Mouse (Mus musculus): ENCODE results near the gene Taf4. TPM values are rescaled to one million over a fixed set of nuclear protein-coding genes. Genes with fewer than 3 reads are reported as not detected.

Gene Taf4
- polyA plus RNA-seq, 1 experiment from 2014 or later: 5.2 TPM

DNA sequence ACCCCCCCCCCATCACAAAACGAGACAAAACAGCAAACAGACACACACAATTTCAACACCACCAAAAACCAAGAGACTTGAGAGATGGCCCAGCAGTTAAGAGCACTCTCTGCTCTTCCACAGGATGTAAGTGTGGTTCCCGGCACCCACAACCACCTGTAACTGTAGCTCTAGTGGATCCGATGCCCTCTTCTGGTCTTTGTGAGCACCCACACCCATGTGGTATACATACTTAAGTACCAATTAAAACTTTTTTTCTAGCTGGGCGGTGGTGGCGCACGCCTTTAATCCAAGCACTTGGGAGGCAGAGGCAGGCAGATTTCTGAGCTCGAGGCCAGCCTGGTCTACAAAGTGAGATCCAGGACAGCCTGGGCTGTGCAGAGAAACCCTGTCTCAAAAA lies 34.2 kb upstream of the Taf4 start:
- Histone ChIP-seq H3K27ac (no peak overlapping the region), H3K4me1 (no peaks in the 10 kb centered on the region), H3K4me3 (no peak overlapping the region), H3K9me3 (replicated peaks) (no peaks in the 10 kb centered on the region), H3K9ac (no peak overlapping the region), H3K27me3 (0 out of 2 replicates have a peak, but pooled peaks cover 5% of the 10 kb centered on the region), H3K36me3 (ENCODE audit: poor library complexity, severe bottlenecking) (no peaks in the 10 kb centered on the region), H3K4me2 (no peak overlapping the region)
- WGBS: 92% methylated on average over 7 of the region's 7 CpGs
- ATAC-seq: no peak

DNA sequence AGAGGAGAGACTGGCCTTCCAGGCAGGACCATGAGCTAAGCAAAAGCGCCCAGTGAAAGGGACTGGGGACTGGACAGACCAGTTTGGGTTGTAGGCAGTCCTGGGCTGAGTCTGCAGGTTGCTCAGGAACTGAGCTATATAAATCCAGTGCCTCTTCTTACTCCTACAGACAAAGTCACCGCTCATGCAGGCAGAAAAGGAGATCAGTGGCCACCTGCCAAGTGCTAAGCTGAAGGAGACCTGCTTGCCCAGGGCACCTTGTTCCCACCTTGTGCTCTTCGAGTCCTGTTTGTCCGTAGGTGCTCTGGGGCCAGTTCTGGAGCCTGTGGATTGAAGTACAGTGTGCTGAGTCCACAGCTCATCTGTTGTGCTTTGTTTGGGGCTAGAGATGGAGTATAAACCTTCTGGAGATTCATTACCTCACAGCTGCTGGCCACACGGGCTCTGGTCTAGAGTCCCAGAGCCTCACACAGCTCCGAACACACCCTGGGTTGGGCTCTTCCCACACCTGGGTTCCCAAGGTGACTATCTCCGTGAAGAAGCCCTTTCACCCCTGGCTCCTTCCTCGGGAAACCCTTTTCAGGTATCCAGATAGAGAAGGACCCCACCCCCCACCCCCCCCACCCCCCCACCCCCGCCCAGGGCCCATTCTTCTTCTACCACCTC lies 30.0 kb upstream of the Taf4 start:
- 40% methylated on average over 9 of the region's 9 CpGs for WGBS
- H3K36me3 ChIP-seq (ENCODE audit: poor library complexity, severe bottlenecking): no peaks in the 10 kb centered on the region
- ATAC-seq: no peak

GRCm38 (mm10) chr2:180005656-180006351 lies 29.4 kb upstream of the Taf4 start:
- H3K9ac ChIP-seq: no peak overlapping the region
- no peaks in the 10 kb centered on the region for H3K4me1 ChIP-seq
- 0 out of 2 replicates have a peak, but pooled peaks cover 5% of the 10 kb centered on the region for H3K27me3 ChIP-seq
- 65% methylated on average over 5 of the region's 5 CpGs for WGBS
- ATAC-seq: no peak
- no peaks in the 10 kb centered on the region for H3K36me3 ChIP-seq (ENCODE audit: poor library complexity, severe bottlenecking)
- H3K4me2 ChIP-seq: no peak overlapping the region
- no peaks in the 10 kb centered on the region for H3K9me3 ChIP-seq (replicated peaks)
- no peak overlapping the region for H3K27ac ChIP-seq
- H3K4me3 ChIP-seq: no peak overlapping the region

More for the DNA sequence above, 30.0 kb upstream of the Taf4 start:
- H3K9ac ChIP-seq: no peak overlapping the region
- no peaks in the 10 kb centered on the region for H3K4me1 ChIP-seq
- 0 out of 2 replicates have a peak, but pooled peaks cover 5% of the 10 kb centered on the region for H3K27me3 ChIP-seq
- no peak overlapping the region for H3K27ac ChIP-seq
- no peak overlapping the region for H3K4me3 ChIP-seq
- H3K4me2 ChIP-seq: no peak overlapping the region
- H3K9me3 ChIP-seq (replicated peaks): no peaks in the 10 kb centered on the region

DNA sequence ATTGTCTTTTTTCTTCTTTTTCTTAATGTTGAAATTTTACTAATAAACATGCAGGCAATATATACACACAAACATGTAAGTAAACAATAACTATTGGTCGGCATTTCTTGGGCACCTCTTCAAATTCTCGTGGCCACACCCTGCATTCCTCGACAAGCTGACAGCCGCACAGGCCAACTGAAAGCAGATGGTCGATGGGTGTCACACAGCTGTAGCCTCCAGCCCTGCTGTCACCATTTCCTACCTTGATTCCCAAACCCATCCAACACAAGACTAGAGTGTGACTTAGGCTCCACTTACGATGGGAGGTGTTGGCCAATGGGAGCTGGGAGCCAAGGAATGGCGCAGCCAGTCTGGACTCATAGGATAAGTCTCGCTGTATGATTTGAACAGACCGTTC lies 25.2 kb upstream of the Taf4 start:
- 87% methylated on average over 9 of the region's 9 CpGs for WGBS
- no peak for ATAC-seq
- Histone ChIP-seq H3K9ac (no peak overlapping the region), H3K27ac (no peak overlapping the region), H3K4me2 (no peak overlapping the region), H3K4me1 (no peaks in the 10 kb centered on the region), H3K36me3 (ENCODE audit: poor library complexity, severe bottlenecking) (no peaks in the 10 kb centered on the region), H3K4me3 (no peak overlapping the region), H3K9me3 (replicated peaks) (no peaks in the 10 kb centered on the region), H3K27me3 (0 out of 2 replicates have a peak, but pooled peaks cover 5% of the 10 kb centered on the region)

- no peak overlapping the region for H3K9ac ChIP-seq
- H3K27me3 ChIP-seq: no peaks in the 10 kb centered on the region
- WGBS: 80% methylated on average over 4 of the region's 4 CpGs
- H3K36me3 ChIP-seq (ENCODE audit: poor library complexity, severe bottlenecking): no peaks in the 10 kb centered on the region
- no peak for ATAC-seq
- no peaks in the 10 kb centered on the region for H3K4me1 ChIP-seq
- H3K27ac ChIP-seq: no peak overlapping the region
- H3K9me3 ChIP-seq (replicated peaks): no peaks in the 10 kb centered on the region
- no peak overlapping the region for H3K4me2 ChIP-seq
- H3K4me3 ChIP-seq: no peak overlapping the region
Observed at GRCm38 (mm10) chr2:179998431-179998830, 22.0 kb upstream of the Taf4 start.

DNA sequence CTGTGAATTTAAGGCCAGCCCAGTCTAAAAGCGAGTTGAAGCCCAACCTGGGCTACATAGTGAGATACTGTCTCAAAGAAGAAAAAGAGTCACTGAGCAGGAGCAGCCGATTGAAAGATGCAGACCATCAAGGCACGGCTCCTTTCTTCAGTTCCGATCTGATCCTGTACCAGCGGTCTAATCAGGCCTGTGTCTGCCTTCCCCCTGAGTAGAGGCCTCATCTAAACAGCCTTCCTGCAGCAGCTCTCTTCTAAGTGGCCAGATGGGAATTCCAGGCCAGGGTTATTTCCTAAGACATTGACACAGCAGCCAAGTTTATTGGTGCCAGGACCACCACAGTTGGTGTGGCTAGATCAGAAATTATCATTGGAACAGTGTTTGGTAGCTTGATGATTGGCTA lies 16.6 kb upstream of the Taf4 start:
- WGBS: 85% methylated on average over 5 of the region's 5 CpGs

GRCm38 (mm10) chr2:179989098-179989497 lies 12.7 kb upstream of the Taf4 start:
- Histone ChIP-seq H3K27me3 (no peaks in the 10 kb centered on the region), H3K4me3 (no peak overlapping the region), H3K27ac (no peak overlapping the region), H3K36me3 (ENCODE audit: poor library complexity, severe bottlenecking) (no peaks in the 10 kb centered on the region), H3K9ac (no peak overlapping the region), H3K4me2 (no peak overlapping the region), H3K9me3 (replicated peaks) (no peaks in the 10 kb centered on the region), H3K4me1 (no peaks in the 10 kb centered on the region)
- WGBS: 37% methylated on average over 1 of the region's 1 CpGs
- no peak for ATAC-seq

More for the DNA sequence above, 16.6 kb upstream of the Taf4 start:
- Histone ChIP-seq H3K9me3 (replicated peaks) (no peaks in the 10 kb centered on the region), H3K4me2 (no peak overlapping the region), H3K9ac (no peak overlapping the region), H3K4me3 (no peak overlapping the region), H3K4me1 (no peaks in the 10 kb centered on the region), H3K27ac (no peak overlapping the region), H3K27me3 (no peaks in the 10 kb centered on the region), H3K36me3 (ENCODE audit: poor library complexity, severe bottlenecking) (no peaks in the 10 kb centered on the region)
- ATAC-seq: no peak

- no peak overlapping the region for H3K4me2 ChIP-seq
- H3K27me3 ChIP-seq: no peaks in the 10 kb centered on the region
- 79% methylated on average over 10 of the region's 10 CpGs for WGBS
- H3K36me3 ChIP-seq (ENCODE audit: poor library complexity, severe bottlenecking): no peaks in the 10 kb centered on the region
- no peak overlapping the region for H3K9ac ChIP-seq
- no peaks in the 10 kb centered on the region for H3K4me1 ChIP-seq
- no peak overlapping the region for H3K4me3 ChIP-seq
- no peak overlapping the region for H3K27ac ChIP-seq
- no peak for ATAC-seq
- H3K9me3 ChIP-seq (replicated peaks): no peaks in the 10 kb centered on the region
Observed at GRCm38 (mm10) chr2:179986437-179987022, 10.1 kb upstream of the Taf4 start.

DNA sequence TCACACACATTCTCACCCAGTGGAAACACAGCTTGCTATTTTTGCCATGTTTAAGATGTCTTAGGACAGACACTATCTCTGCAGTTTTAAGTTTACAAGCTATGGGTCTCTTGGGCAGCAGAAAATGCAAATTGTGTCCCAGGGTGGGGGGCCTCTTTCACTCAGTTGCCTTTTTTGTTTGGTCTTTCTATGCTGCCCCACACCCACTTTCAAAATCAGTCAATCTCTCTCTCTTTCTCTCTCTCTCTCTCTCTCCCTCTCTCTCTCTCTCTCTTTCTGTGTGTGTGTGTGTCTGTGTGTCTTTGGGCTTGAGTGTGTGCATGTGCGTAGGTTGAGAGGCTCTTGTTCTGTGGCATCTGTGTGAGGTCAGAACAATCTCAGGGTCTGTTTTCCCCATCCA lies 9.2 kb upstream of the Taf4 start:
- Histone ChIP-seq H3K27me3 (no peaks in the 10 kb centered on the region), H3K4me1 (no peaks in the 10 kb centered on the region), H3K4me2 (no peak overlapping the region), H3K4me3 (no peak overlapping the region), H3K9ac (no peak overlapping the region), H3K36me3 (ENCODE audit: poor library complexity, severe bottlenecking) (no peaks in the 10 kb centered on the region), H3K27ac (no peak overlapping the region), H3K9me3 (replicated peaks) (no peaks in the 10 kb centered on the region)
- WGBS: 76% methylated on average over 1 of the region's 1 CpGs
- no peak for ATAC-seq

DNA sequence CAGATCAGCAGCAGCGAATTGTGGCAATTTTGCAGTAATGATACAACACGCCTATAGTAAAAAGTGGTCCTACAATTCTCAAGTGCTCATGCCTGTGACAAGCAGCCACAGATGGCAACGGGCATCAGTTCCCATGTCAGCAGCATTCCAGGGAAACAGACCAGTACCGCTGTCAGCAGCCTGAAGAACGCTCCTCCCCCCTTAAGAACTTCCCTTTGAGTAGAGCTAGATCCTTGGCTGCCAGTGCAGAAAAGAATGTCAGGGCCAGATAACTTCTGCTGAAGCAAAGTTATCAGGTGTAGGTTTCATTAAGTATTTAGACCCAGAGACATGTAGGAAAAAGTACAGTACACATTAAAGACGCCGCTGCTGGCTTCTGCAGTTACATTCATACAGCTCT lies 8.4 kb upstream of the Taf4 start:
- WGBS: 47% methylated on average over 7 of the region's 7 CpGs
- no peak overlapping the region for H3K4me2 ChIP-seq
- no peak overlapping the region for H3K27ac ChIP-seq
- H3K9me3 ChIP-seq (replicated peaks): no peaks in the 10 kb centered on the region
- H3K27me3 ChIP-seq: no peaks in the 10 kb centered on the region
- no peak overlapping the region for H3K9ac ChIP-seq
- no peak for ATAC-seq
- H3K4me1 ChIP-seq: no peaks in the 10 kb centered on the region
- H3K4me3 ChIP-seq: no peak overlapping the region
- no peaks in the 10 kb centered on the region for H3K36me3 ChIP-seq (ENCODE audit: poor library complexity, severe bottlenecking)

DNA sequence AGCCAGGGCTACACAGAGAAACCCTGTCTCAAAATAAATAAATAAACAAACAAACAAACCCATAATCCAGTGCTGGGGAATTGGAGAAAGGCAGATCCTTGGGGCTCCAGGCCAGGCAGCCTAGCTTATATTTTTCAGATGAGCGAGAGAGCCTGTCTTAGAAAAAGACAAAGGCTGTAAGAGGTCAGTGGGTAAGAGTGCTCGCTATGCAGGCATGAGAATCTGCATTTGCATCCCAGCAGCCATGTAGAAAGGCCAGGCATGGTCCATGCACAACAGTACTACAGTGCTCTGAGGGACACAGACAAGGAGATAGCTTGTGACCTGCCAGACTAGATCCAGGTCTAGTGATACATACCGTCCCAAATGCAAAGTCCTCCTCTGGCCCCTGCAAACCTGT lies 6.3 kb upstream of the Taf4 start:
- Histone ChIP-seq H3K4me2 (no peak overlapping the region), H3K27ac (no peak overlapping the region), H3K4me1 (peaks cover 6% of the 10 kb centered on the region), H3K4me3 (no peak overlapping the region), H3K9ac (no peak overlapping the region), H3K9me3 (replicated peaks) (no peaks in the 10 kb centered on the region), H3K27me3 (no peaks in the 10 kb centered on the region), H3K36me3 (ENCODE audit: poor library complexity, severe bottlenecking) (no peaks in the 10 kb centered on the region)
- ATAC-seq: no peak
- 80% methylated on average over 3 of the region's 3 CpGs for WGBS

GRCm38 (mm10) chr2:179980616-179981015 lies 4.2 kb upstream of the Taf4 start:
- Histone ChIP-seq H3K4me3 (no peak overlapping the region), H3K4me2 (no peak overlapping the region), H3K4me1 (peaks cover 11% of the 10 kb centered on the region), H3K27me3 (no peaks in the 10 kb centered on the region), H3K9ac (no peak overlapping the region), H3K36me3 (ENCODE audit: poor library complexity, severe bottlenecking) (no peaks in the 10 kb centered on the region), H3K27ac (no peak overlapping the region), H3K9me3 (replicated peaks) (no peaks in the 10 kb centered on the region)
- 57% methylated on average over 4 of the region's 4 CpGs for WGBS
- ATAC-seq: no peak

Data from forebrain, embryonic 13.5 days (tissue).